Comparison of ENCODE assay signal across 15 mouse cellular contexts in the genomic region with DNA sequence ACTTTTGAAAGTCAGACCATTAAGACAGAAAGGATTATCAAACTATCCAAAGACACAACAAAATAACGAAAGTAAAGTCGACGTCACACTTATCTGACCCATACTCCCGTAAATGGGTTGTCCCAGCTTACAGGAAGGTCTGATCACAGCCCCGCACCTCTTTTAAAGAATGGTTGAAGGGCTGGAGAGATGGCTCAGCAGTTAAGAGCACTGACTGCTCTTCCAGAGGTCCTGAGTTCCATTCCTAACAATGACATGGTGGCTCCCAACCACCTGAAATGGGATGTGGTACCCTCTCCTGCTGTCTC. TPM values are rescaled to one million over a fixed set of nuclear protein-coding genes. Genes with fewer than 3 reads are reported as not detected.
DNase-seq lines count a peak whose midpoint lies in the region; ATAC-seq and TF ChIP-seq lines count a peak whose summit lies in the region.
"Had no signal": no experiment of that assay in that cellular context is flagged by ENCODE, and none has a peak within 500 bp of the region (broad histone marks: within the 10 kb centered on the region; RNA-seq: fewer than 3 reads in every experiment).

No protein-coding gene starts in this region.

- 49% methylated on average over 5 of the region's 5 CpGs for WGBS in liver, embryonic 11.5 days
- WGBS in macrophage (ENCODE audit: missing documents): 23% methylated on average over 5 of the region's 5 CpGs
- WGBS in midbrain, postnatal 0 days: 91% methylated on average over 5 of the region's 5 CpGs

- peak overlapping the region; percentile 21 for H3K4me3 ChIP-seq in liver, embryonic 11.5 days (ENCODE audit: low read depth, low read length)
- H3K4me3 ChIP-seq in macrophage (ENCODE audit: inconsistent target): peak overlapping the region; percentile 7; the same call in 1 of the 2 replicates
- no peak overlapping the region for H3K4me3 ChIP-seq in midbrain, postnatal 0 days (ENCODE audit: low read depth, low read length)
- H3K4me3 ChIP-seq: hindbrain, embryonic 12.5 days; limb, embryonic 13.5 days had no signal

- ATAC-seq in liver, embryonic 11.5 days (replicated peaks; ENCODE audit: low FRiP score): peak; percentile 47; the same call in 1 of the 2 replicates
- ATAC-seq in midbrain, postnatal 0 days (ENCODE audit: low FRiP score): no peak

- H3K4me2 ChIP-seq in liver, embryonic 11.5 days: peak overlapping the region; percentile 60
- no peak overlapping the region for H3K4me2 ChIP-seq in midbrain, postnatal 0 days (ENCODE audit: low read depth, low read length, poor library complexity, severe bottlenecking)
- H3K4me2 ChIP-seq: hindbrain, embryonic 12.5 days; limb, embryonic 13.5 days had no signal

- H3K36me3 ChIP-seq in liver, embryonic 11.5 days (ENCODE audit: control insufficient read depth, insufficient read depth, low read length): no peaks in the 10 kb centered on the region
- H3K36me3 ChIP-seq in macrophage (ENCODE audit: inconsistent target): no peaks in the 10 kb centered on the region
- H3K36me3 ChIP-seq in midbrain, postnatal 0 days (ENCODE audit: insufficient read depth, low read length): no peaks in the 10 kb centered on the region
- H3K36me3 ChIP-seq: hindbrain, embryonic 12.5 days; limb, embryonic 13.5 days had no signal

- no peaks in the 10 kb centered on the region for H3K4me1 ChIP-seq in liver, embryonic 11.5 days (replicated peaks; ENCODE audit: control insufficient read depth, insufficient read depth, low read length)
- no peaks in the 10 kb centered on the region for H3K4me1 ChIP-seq in midbrain, postnatal 0 days (ENCODE audit: insufficient read depth, low read length)
- H3K4me1 ChIP-seq: hindbrain, embryonic 12.5 days had no signal

- TF ChIP-seq CTCF in midbrain, postnatal 0 days (IDR thresholded peaks at IDR 0.05): no peak

- no peak for DNase-seq in liver, embryonic 11.5 days (ENCODE audit: low spot score)
- DNase-seq in liver (no peak), MN1 (ENCODE audit: low spot score) (no peak)
- DNase-seq in CD4-positive helper T cell, adult 2 months (ENCODE audit: low read depth, low spot score): peak; percentile 82
- DNase-seq in c-Kit-positive CD71-positive TER-119-positive erythroid progenitor cells, embryonic 14.5 days (ENCODE audit: low spot score): peak; percentile 29
- DNase-seq in adrenal gland, adult 2 months: no peak
- no peak for DNase-seq in midbrain, postnatal 0 days (ENCODE audit: low spot score)
- DNase-seq: cerebellum, adult 18-20 months; heart, adult 11 months; kidney, adult 18-20 months; kidney, postnatal 4 days; lung, postnatal 36 days had no signal

- peak overlapping the region; percentile 38; the same call in 1 of the 2 replicates for H3K27ac ChIP-seq in liver, embryonic 11.5 days (ENCODE audit: low read depth, low read length)
- H3K27ac ChIP-seq in macrophage: peak overlapping the region; percentile 37
- no peak overlapping the region for H3K27ac ChIP-seq in midbrain, postnatal 0 days (ENCODE audit: low read depth, low read length)
- H3K27ac ChIP-seq: hindbrain, embryonic 12.5 days; limb, embryonic 13.5 days had no signal

- H3K9ac ChIP-seq in liver, embryonic 11.5 days (ENCODE audit: low read depth, low read length): peak overlapping the region; percentile 30; the same call in 1 of the 2 replicates
- no peak overlapping the region for H3K9ac ChIP-seq in midbrain, postnatal 0 days (replicated peaks; ENCODE audit: low read length, poor library complexity, severe bottlenecking)
- H3K9ac ChIP-seq: hindbrain, embryonic 12.5 days; limb, embryonic 13.5 days had no signal

- H3K27me3 ChIP-seq in liver, embryonic 11.5 days (replicated peaks; ENCODE audit: control insufficient read depth, insufficient read depth, low read length): no peaks in the 10 kb centered on the region
- H3K27me3 ChIP-seq in midbrain, postnatal 0 days (ENCODE audit: insufficient read depth, low read length): no peaks in the 10 kb centered on the region
- H3K27me3 ChIP-seq: hindbrain, embryonic 12.5 days; limb, embryonic 13.5 days had no signal

- peaks cover 59% of the 10 kb centered on the region for H3K79me2 ChIP-seq in macrophage (ENCODE audit: inconsistent target)

- H3K9me3 ChIP-seq in liver, embryonic 11.5 days (ENCODE audit: control insufficient read depth, low read length): no peaks in the 10 kb centered on the region
- no peaks in the 10 kb centered on the region for H3K9me3 ChIP-seq in midbrain, postnatal 0 days (ENCODE audit: low read length)
- H3K9me3 ChIP-seq: hindbrain, embryonic 12.5 days; limb, embryonic 13.5 days had no signal

RNA-seq across cellular contexts. Expression of gene Cytip, which starts 39.3 kb away (rescaled TPM):
- polyA plus RNA-seq in liver, embryonic 11.5 days (2014; fragmentation: Nextera tagmentation; extraction: Ambion mirVana): 1.9 and 2.0 TPM in 2 replicates
- total RNA-seq in macrophage (2018; cell fraction: chromatin; rRNA removed): 100 to 1,000 TPM in 3 of 26 experiments, 10 to 100 TPM in 6, 1 to 10 TPM in 17; 1.1 to 177 (median 4.6) TPM
- 10 to 100 TPM in 13 of 26 experiments, 1 to 10 TPM in 13; 2.3 to 48.0 (median 13.0) TPM for total RNA-seq in macrophage (2018; cell fraction: cytosol; rRNA removed)
- 10 to 100 TPM in 12 of 26 experiments, 1 to 10 TPM in 14; 1.7 to 77.7 (median 8.6) TPM for total RNA-seq in macrophage (2018; cell fraction: nucleus; rRNA removed)
- 14.2 to 22.4 TPM (median 20.1 TPM) in 3 replicates for polyA plus RNA-seq in macrophage (2018)
- 10 to 100 TPM in 1 of 2 experiments, 1 to 10 TPM in 1; 9.8 to 17.1 TPM for total RNA-seq in adrenal gland, adult 2 months (2021)
- 5.0 and 7.0 TPM in 2 replicates for polyA plus RNA-seq in adrenal gland, adult 2 months (2012; rRNA removed)
- 0.11 TPM in 1 of 2 replicates, not detected in the other for total RNA-seq in midbrain, postnatal 0 days (2014; rRNA removed)
- polyA plus RNA-seq in midbrain, postnatal 0 days (2015; fragmentation: Nextera tagmentation; extraction: Ambion mirVana): 0.21 TPM in 1 of 2 replicates, not detected in the other

Comparison
In these comparisons a context has a peak if more than half of its experiments do, and no peak if none do; other contexts are left out.
1. DNase-seq: peak in CD4-positive helper T cell, adult 2 months (single experiment) and c-Kit-positive CD71-positive TER-119-positive erythroid progenitor cells, embryonic 14.5 days (single experiment); none in liver, embryonic 11.5 days (single experiment), liver (single experiment), MN1 (single experiment), adrenal gland, adult 2 months (single experiment) and midbrain, postnatal 0 days (single experiment).